8 mouse cellular contexts compared by ENCODE assay signal in genomic region chr8:90876213-90876721, GRCm38 (mm10). TPM values are rescaled to one million over a fixed set of nuclear protein-coding genes. Genes with fewer than 3 reads are reported as not detected.
DNase-seq lines count a peak whose midpoint lies in the region; ATAC-seq and TF ChIP-seq lines count a peak whose summit lies in the region.

No protein-coding gene starts in this region.

- H3K4me1 ChIP-seq in hindbrain, postnatal 0 days (ENCODE audit: insufficient read depth, low read length), result peaks cover 22% of the 10 kb centered on the region

- peaks cover 39% of the 10 kb centered on the region for H3K79me2 ChIP-seq in macrophage (ENCODE audit: inconsistent target)

- ATAC-seq in hindbrain, postnatal 0 days, result peak; percentile 45
- ATAC-seq in erythroid progenitor cell, adult 5-6 weeks (replicated peaks; ENCODE audit: low FRiP score, poor library complexity, severe bottlenecking), result no peak

- peak overlapping the region; percentile 86 for H3K27ac ChIP-seq in hindbrain, postnatal 0 days
- H3K27ac ChIP-seq in macrophage, result peak overlapping the region; percentile 99

- H3K9ac ChIP-seq in hindbrain, postnatal 0 days (replicated peaks; ENCODE audit: low read length), result peak overlapping the region; percentile 52

- H3K36me3 ChIP-seq in hindbrain, postnatal 0 days (ENCODE audit: insufficient read depth, low read length), result no peaks in the 10 kb centered on the region
- H3K36me3 ChIP-seq in macrophage (ENCODE audit: inconsistent target), result no peaks in the 10 kb centered on the region

- WGBS in hindbrain, postnatal 0 days, result 2% methylated on average over 12 of the region's 12 CpGs
- 0% methylated on average over 12 of the region's 12 CpGs for WGBS in macrophage (ENCODE audit: missing documents)

- H3K4me2 ChIP-seq in hindbrain, postnatal 0 days (ENCODE audit: low read depth, low read length), result peak overlapping the region; percentile 75

- H3K4me3 ChIP-seq in hindbrain, postnatal 0 days (ENCODE audit: low read length), result peak overlapping the region; percentile 38; the same call in 1 of the 2 replicates
- H3K4me3 ChIP-seq in macrophage (ENCODE audit: inconsistent target), result peak overlapping the region; percentile 56

- H3K27me3 ChIP-seq in hindbrain, postnatal 0 days (ENCODE audit: insufficient read depth, low read length), result no peaks in the 10 kb centered on the region

- DNase-seq in R1 (ENCODE audit: low read depth, low spot score), result peak; percentile 52
- peak; percentile 50 to 61 for DNase-seq in cerebellum, postnatal 25 days
- DNase-seq in gastrocnemius, postnatal 10 days, result peak; percentile 59
- DNase-seq in hindbrain, postnatal 0 days (ENCODE audit: low spot score), result peak; percentile 63
- DNase-seq in left cerebral cortex, adult 9 months (ENCODE audit: low spot score in 2 of 2), result peak; percentile 66 to 83
- peak; percentile 79 to 85 for DNase-seq in right cerebral cortex, postnatal 10 days (ENCODE audit: low spot score in 2 of 2)

- TF ChIP-seq CTCF in hindbrain, postnatal 0 days (IDR thresholded peaks at IDR 0.05; ENCODE audit: low read depth), result no peak

- H3K9me3 ChIP-seq in hindbrain, postnatal 0 days (ENCODE audit: low read length), result no peaks in the 10 kb centered on the region

RNA-seq across cellular contexts. Expression of gene Chd9, which starts 48.1 kb away (rescaled TPM):
- total RNA-seq in gastrocnemius, postnatal 10 days (2021), result 10 to 100 TPM; 42.6 to 51.8 TPM
- total RNA-seq in hindbrain, postnatal 0 days (2014; rRNA removed), result 87.2 and 112 TPM in 2 replicates
- polyA plus RNA-seq in hindbrain, postnatal 0 days (2015; fragmentation: Nextera tagmentation; extraction: Ambion mirVana), result 103 and 106 TPM in 2 replicates
- 100 to 1,000 TPM; 166 to 430 (median 279) TPM for total RNA-seq in macrophage (2018; cell fraction: chromatin; rRNA removed)
- 100 to 1,000 TPM in 13 of 26 experiments, 10 to 100 TPM in 13; 78.0 to 147 (median 104) TPM for total RNA-seq in macrophage (2018; cell fraction: cytosol; rRNA removed)
- total RNA-seq in macrophage (2018; cell fraction: nucleus; rRNA removed), result 100 to 1,000 TPM; 112 to 337 (median 214) TPM
- polyA plus RNA-seq in macrophage (2018), result 91.6 to 141 TPM (median 130 TPM) in 3 replicates
- total RNA-seq in erythroid progenitor cell, adult 5-6 weeks (2015; ENCODE audit: low replicate concordance), result 27.2 and 35.3 TPM in 2 replicates
- total RNA-seq in erythroid progenitor cell, adult 5-6 weeks (2017; ENCODE audit: low replicate concordance), result 23.0 and 23.6 TPM in 2 replicates

RNA-seq across cellular contexts. Expression of gene Gm19935, which starts 59.1 kb away (rescaled TPM):
- total RNA-seq in gastrocnemius, postnatal 10 days (2021), result not detected
- 2.0 and 7.2 TPM in 2 replicates for total RNA-seq in hindbrain, postnatal 0 days (2014; rRNA removed)
- polyA plus RNA-seq in hindbrain, postnatal 0 days (2015; fragmentation: Nextera tagmentation; extraction: Ambion mirVana), result 3.9 and 5.5 TPM in 2 replicates
- not detected for total RNA-seq in macrophage (2018; cell fraction: chromatin; rRNA removed)
- under 1 TPM in 1 of 26 experiments, not detected in 25; 0.19 TPM for total RNA-seq in macrophage (2018; cell fraction: cytosol; rRNA removed)
- total RNA-seq in macrophage (2018; cell fraction: nucleus; rRNA removed), result not detected
- polyA plus RNA-seq in macrophage (2018), result not detected in 3 replicates
- not detected in 2 replicates for total RNA-seq in erythroid progenitor cell, adult 5-6 weeks (2015; ENCODE audit: low replicate concordance)
- not detected in 2 replicates for total RNA-seq in erythroid progenitor cell, adult 5-6 weeks (2017; ENCODE audit: low replicate concordance)
